Mouse (Mus musculus) C2C12 (cell line): ENCODE measurements around the gene Commd1. TPM values are rescaled to one million over a fixed set of nuclear protein-coding genes. Genes with fewer than 3 reads are reported as not detected.

ENCODE experiments used
- H3K27me3 ChIP-seq: one replicate; pipeline ENCODE4 v1.6.1; 2011; ENCODE audit not compliant: control insufficient read depth, insufficient read depth, insufficient read length
- H3K36me3 ChIP-seq: one replicate; pipeline ENCODE4 v1.6.1; 2011; ENCODE audit not compliant: control insufficient read depth, insufficient read depth
- H3K4me3 ChIP-seq: one replicate; pipeline ENCODE4 v1.5.1; 2011; ENCODE audit warnings: mild to moderate bottlenecking, control low read depth; ENCODE audit not compliant: poor library complexity, insufficient read depth, severe bottlenecking
- H3K79me2 ChIP-seq: one replicate; pipeline ENCODE4 v1.6.1; 2011; ENCODE audit not compliant: control insufficient read depth, insufficient read depth
- H3K79me3 ChIP-seq: one replicate; pipeline ENCODE4 v1.6.1; 2011; ENCODE audit warnings: low read depth, control low read depth
- H3ac ChIP-seq: one replicate; pipeline ENCODE3; 2011; ENCODE audit warnings: low read depth; ENCODE audit not compliant: control insufficient read depth, insufficient read length
- CEBPB ChIP-seq: IDR thresholded peaks from one replicate; pipeline ENCODE4 v1.6.1; 2011; ENCODE audit warnings: low read depth, mild to moderate bottlenecking, control low read depth, moderate library complexity
- CTCF ChIP-seq: IDR thresholded peaks from one replicate; pipeline ENCODE4 v1.5.1; 2011; ENCODE audit not compliant: control insufficient read depth, insufficient read depth, insufficient read length
- FOSL1 ChIP-seq: IDR thresholded peaks from one replicate; pipeline ENCODE4 v1.8.0; 2011; ENCODE audit warnings: mild to moderate bottlenecking, low read length; ENCODE audit not compliant: poor library complexity, insufficient read depth, severe bottlenecking
- MAX ChIP-seq: IDR thresholded peaks from one replicate; pipeline ENCODE4 v1.6.1; 2011; ENCODE audit warnings: mild to moderate bottlenecking, control low read depth
- MYOD1 ChIP-seq: IDR thresholded peaks from one replicate; pipeline ENCODE4 v1.6.1; 2011; ENCODE audit warnings: low read depth; ENCODE audit not compliant: control insufficient read depth, insufficient read length
- MYOG ChIP-seq: IDR thresholded peaks from one replicate; pipeline ENCODE4 v1.6.1; 2011; ENCODE audit not compliant: control insufficient read depth, insufficient read length; ENCODE audit errors: extremely low read depth
- USF1 ChIP-seq: IDR thresholded peaks from one replicate; pipeline ENCODE4 v1.6.1; 2011; ENCODE audit warnings: low read depth, mild to moderate bottlenecking, control low read depth, moderate library complexity
- polyA plus RNA-seq: library from polyadenylated mRNA; unstranded; fragments of >200 nt; fragmentation: generic; extraction: Trizol; gene quantifications from one replicate; pipeline ENCODE4 v1.2.1, GENCODE M21; 2012; ENCODE audit warnings: missing spikeins

Gene Commd1
- polyA plus RNA-seq, 1 experiment, result 126 TPM

DNA sequence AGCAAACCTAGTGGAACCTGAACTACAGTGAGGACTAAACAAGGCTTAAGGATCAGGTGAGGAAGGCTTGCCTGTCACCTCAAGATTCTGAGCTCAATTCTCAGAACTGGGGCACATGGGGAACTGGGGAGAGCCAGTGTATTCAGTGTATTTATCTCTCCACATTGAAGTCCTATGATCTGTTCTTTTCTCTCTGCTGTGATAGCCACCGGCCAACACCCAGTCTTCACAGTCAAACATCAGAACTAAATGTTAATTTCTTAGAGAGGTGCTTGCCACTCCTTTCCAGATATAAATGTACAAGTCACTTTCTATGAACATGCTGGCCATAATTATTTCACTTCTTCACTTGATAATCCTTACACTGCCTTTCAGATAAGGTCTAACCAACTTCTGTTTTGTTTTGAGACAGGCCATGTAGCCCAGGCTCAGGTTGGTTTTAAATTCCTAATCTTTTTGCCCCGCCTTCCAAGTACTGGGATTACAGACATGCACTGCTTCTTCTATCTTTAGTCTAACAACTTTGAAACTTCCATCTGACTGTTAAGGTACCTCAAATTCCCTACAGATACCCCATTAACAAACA, 50.8 kb downstream of the Commd1 start:
- no peak overlapping the region for H3ac ChIP-seq
- no peaks in the 10 kb centered on the region for H3K27me3 ChIP-seq
- no peaks in the 10 kb centered on the region for H3K36me3 ChIP-seq
- H3K4me3 ChIP-seq, result no peak overlapping the region
- no peak for TF ChIP-seq USF1
- TF ChIP-seq CEBPB, result no peak
- H3K79me3 ChIP-seq, result peaks cover 2% of the 10 kb centered on the region
- no peaks in the 10 kb centered on the region for H3K79me2 ChIP-seq

GRCm38 (mm10) chr11:22930129-22930528, 52.1 kb downstream of the Commd1 start:
- H3K36me3 ChIP-seq, result no peaks in the 10 kb centered on the region
- no peaks in the 10 kb centered on the region for H3K27me3 ChIP-seq
- TF ChIP-seq CTCF, result no peak
- TF ChIP-seq MYOG, result no peak
- TF ChIP-seq CEBPB, result no peak
- TF ChIP-seq MAX, result no peak
- no peak for TF ChIP-seq FOSL1
- no peak for TF ChIP-seq MYOD1
- no peak for TF ChIP-seq USF1
- no peak overlapping the region for H3K4me3 ChIP-seq
- peaks cover 2% of the 10 kb centered on the region for H3K79me3 ChIP-seq
- H3K79me2 ChIP-seq, result no peaks in the 10 kb centered on the region
- no peak overlapping the region for H3ac ChIP-seq

- Histone ChIP-seq H3ac (no peak overlapping the region), H3K27me3 (no peaks in the 10 kb centered on the region), H3K79me3 (peaks cover 2% of the 10 kb centered on the region), H3K36me3 (no peaks in the 10 kb centered on the region), H3K79me2 (no peaks in the 10 kb centered on the region), H3K4me3 (no peak overlapping the region)
- TF ChIP-seq MYOG (no peak), USF1 (no peak), MYOD1 (no peak), MAX (no peak), FOSL1 (no peak), CEBPB (no peak), CTCF (no peak)
These were observed 53.5 kb downstream of the Commd1 start for GRCm38 (mm10) chr11:22928586-22929169.

DNA sequence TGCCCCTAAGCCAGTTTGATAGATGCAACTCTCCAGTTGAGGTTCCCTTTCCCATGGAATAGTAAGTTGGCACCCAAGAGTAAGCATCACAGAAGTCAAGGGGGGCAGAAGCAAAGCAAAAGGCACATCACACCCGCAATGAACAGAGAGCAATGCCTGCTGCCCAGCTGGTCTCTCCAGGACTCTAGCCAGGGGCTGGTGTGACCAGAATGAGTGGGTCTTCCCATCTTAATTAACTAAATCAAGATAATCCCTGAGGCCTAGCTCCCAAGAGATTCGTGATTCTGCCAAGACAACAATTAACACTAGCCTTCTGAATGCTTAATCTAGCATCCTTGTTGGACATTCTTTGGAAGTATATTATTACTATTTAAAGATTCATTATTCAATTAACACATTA, 58.6 kb downstream of the Commd1 start:
- Histone ChIP-seq H3K27me3 (no peaks in the 10 kb centered on the region), H3K79me3 (no peaks in the 10 kb centered on the region), H3K36me3 (no peaks in the 10 kb centered on the region), H3K79me2 (no peaks in the 10 kb centered on the region), H3ac (no peak overlapping the region), H3K4me3 (no peak overlapping the region)
- TF ChIP-seq MYOD1, result no peak

DNA sequence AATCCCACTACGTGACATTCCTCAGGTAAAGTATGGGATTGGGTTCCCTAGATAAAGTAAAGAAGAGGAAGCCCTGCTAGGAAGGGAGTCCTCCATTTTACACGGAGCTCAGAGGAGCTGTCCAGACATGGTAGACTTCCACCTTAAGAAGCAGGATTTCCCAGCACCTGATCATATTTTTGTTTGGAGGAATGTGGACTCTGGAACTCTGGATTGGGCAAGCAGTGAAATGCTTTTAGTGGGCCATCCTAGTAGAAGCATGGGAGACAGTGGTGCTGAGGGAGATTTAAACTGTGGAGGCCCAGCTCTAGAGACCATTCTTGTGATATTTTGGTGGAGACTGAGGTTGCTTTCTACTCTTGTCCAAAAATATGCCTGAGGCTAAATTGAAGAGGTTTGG, 59.6 kb downstream of the Commd1 start:
- Histone ChIP-seq H3K79me3 (no peaks in the 10 kb centered on the region), H3K36me3 (no peaks in the 10 kb centered on the region), H3K4me3 (no peak overlapping the region), H3K79me2 (no peaks in the 10 kb centered on the region), H3K27me3 (no peaks in the 10 kb centered on the region), H3ac (no peak overlapping the region)
- TF ChIP-seq CEBPB (no peak), MAX (no peak), MYOD1 (no peak), MYOG (no peak), FOSL1 (no peak), CTCF (no peak), USF1 (no peak)

GRCm38 (mm10) chr11:22919336-22919735, 62.8 kb downstream of the Commd1 start:
- Histone ChIP-seq H3K79me3 (no peaks in the 10 kb centered on the region), H3K79me2 (no peaks in the 10 kb centered on the region), H3K36me3 (no peaks in the 10 kb centered on the region), H3ac (no peak overlapping the region), H3K4me3 (no peak overlapping the region), H3K27me3 (no peaks in the 10 kb centered on the region)
- TF ChIP-seq USF1, result no peak
- TF ChIP-seq FOSL1, result no peak
- no peak for TF ChIP-seq CTCF
- TF ChIP-seq MYOD1, result no peak
- TF ChIP-seq MAX, result no peak
- no peak for TF ChIP-seq MYOG
